14 mouse cellular contexts compared by ENCODE assay signal in genomic region chr12:30024264-30024825, GRCm38 (mm10).
DNase-seq lines count a peak whose midpoint lies in the region; ATAC-seq and TF ChIP-seq lines count a peak whose summit lies in the region.
"Had no signal": no experiment of that assay in that cellular context is flagged by ENCODE, and none has a peak within 500 bp of the region (broad histone marks: within the 10 kb centered on the region; RNA-seq: fewer than 3 reads in every experiment).

No protein-coding gene starts in this region.

- no peak for ATAC-seq in CD4-positive, CD25-positive, alpha-beta regulatory T cell, adult 4 months
- ATAC-seq: inflammation-experienced regulatory T-cells, adult 6 months had no signal

- peaks cover 9% of the 10 kb centered on the region for H3K4me1 ChIP-seq in lung, adult 2 months (ENCODE audit: control insufficient read depth, insufficient read depth, low read length)
- H3K4me1 ChIP-seq: megakaryocyte, embryonic 14.5 days had no signal

- DNase-seq in gastrocnemius, postnatal 25 days = peak; percentile 56
- no peak for DNase-seq in gastrocnemius, postnatal 10 days
- peak; percentile 18 for DNase-seq in lung, postnatal 25 days (ENCODE audit: low spot score)
- DNase-seq in lung, adult 2 months = no peak
- peak; percentile 93 for DNase-seq in fibroblast of lung, adult 2 months (ENCODE audit: low read depth)
- no peak for DNase-seq in natural killer cell, adult 2 months (ENCODE audit: low spot score in 2 of 2)
- DNase-seq: adrenal gland, postnatal 36 days; liver; right cerebral cortex, postnatal 25 days; thymus, adult 18-20 months had no signal

- no peak for TF ChIP-seq POLR2A in lung, adult 2 months (IDR thresholded peaks at IDR 0.05; ENCODE audit: borderline replicate concordance, extremely low read depth, low read depth, low read length)

- TF ChIP-seq CTCF in lung, adult 2 months (IDR thresholded peaks at IDR 0.05; ENCODE audit: insufficient read depth, low read length) = no peak

- 56% methylated on average over 2 of the region's 2 CpGs for WGBS in lung, adult 2 months

- H3K4me3 ChIP-seq in lung, adult 2 months (replicated peaks; ENCODE audit: extremely low read depth, low read depth, low read length) = no peak overlapping the region
- H3K4me3 ChIP-seq: lung, embryonic 15.5 days; megakaryocyte, embryonic 14.5 days had no signal

Comparison
In these comparisons a context has a peak if more than half of its experiments do, and no peak if none do; other contexts are left out.
1. DNase-seq: peak in gastrocnemius, postnatal 25 days (single experiment), lung, postnatal 25 days (single experiment) and fibroblast of lung, adult 2 months (single experiment); none in gastrocnemius, postnatal 10 days (single experiment), lung, adult 2 months (single experiment) and natural killer cell, adult 2 months (0 of 2).